Mouse (Mus musculus): ENCODE measurements around the gene Phyhipl. TPM values are rescaled to one million over a fixed set of nuclear protein-coding genes. Genes with fewer than 3 reads are reported as not detected.

Gene Phyhipl
- polyA plus RNA-seq, 1 experiment from 2014 or later = 1.5 TPM

- WGBS = 1% methylated on average over 45 of the region's 48 CpGs
- H3K9ac ChIP-seq (ENCODE audit: low read length) = 0 out of 2 replicates have a peak overlapping the region, but pooled peaks have one; percentile 2
Measured at GRCm38 (mm10) chr10:70598516-70599125, 57.1 kb downstream of the Phyhipl start.

GRCm38 (mm10) chr10:70598081-70598515, 57.7 kb downstream of the Phyhipl start:
- Histone ChIP-seq H3K4me2 (ENCODE audit: low read depth, low read length) (peak overlapping the region; percentile 91), H3K27me3 (ENCODE audit: control insufficient read depth, insufficient read depth, low read depth, low read length) (peaks cover 27% of the 10 kb centered on the region), H3K9me3 (ENCODE audit: control insufficient read depth, low read length) (no peaks in the 10 kb centered on the region), H3K36me3 (ENCODE audit: control insufficient read depth, insufficient read depth, low read length) (no peaks in the 10 kb centered on the region), H3K4me3 (ENCODE audit: low read length) (peak overlapping the region; percentile 64), H3K4me1 (replicated peaks; ENCODE audit: control insufficient read depth, insufficient read depth, low read length) (peaks cover 11% of the 10 kb centered on the region), H3K9ac (ENCODE audit: low read length) (no peak overlapping the region), H3K27ac (ENCODE audit: low read length) (no peak overlapping the region)
- ATAC-seq (ENCODE audit: low read depth) = no peak; the same call in 1 of the 2 replicates
- 21% methylated on average over 10 of the region's 10 CpGs for WGBS

More at GRCm38 (mm10) chr10:70598516-70599125, 57.1 kb downstream of the Phyhipl start:
- Histone ChIP-seq H3K4me1 (replicated peaks; ENCODE audit: control insufficient read depth, insufficient read depth, low read length) (peaks cover 11% of the 10 kb centered on the region), H3K9me3 (ENCODE audit: control insufficient read depth, low read length) (no peaks in the 10 kb centered on the region), H3K27ac (ENCODE audit: low read length) (no peak overlapping the region), H3K4me3 (ENCODE audit: low read length) (peak overlapping the region; percentile 64), H3K27me3 (ENCODE audit: control insufficient read depth, insufficient read depth, low read depth, low read length) (peaks cover 27% of the 10 kb centered on the region), H3K4me2 (ENCODE audit: low read depth, low read length) (peak overlapping the region; percentile 91), H3K36me3 (ENCODE audit: control insufficient read depth, insufficient read depth, low read length) (no peaks in the 10 kb centered on the region)
- ATAC-seq (ENCODE audit: low read depth) = peak; percentile 39

DNA sequence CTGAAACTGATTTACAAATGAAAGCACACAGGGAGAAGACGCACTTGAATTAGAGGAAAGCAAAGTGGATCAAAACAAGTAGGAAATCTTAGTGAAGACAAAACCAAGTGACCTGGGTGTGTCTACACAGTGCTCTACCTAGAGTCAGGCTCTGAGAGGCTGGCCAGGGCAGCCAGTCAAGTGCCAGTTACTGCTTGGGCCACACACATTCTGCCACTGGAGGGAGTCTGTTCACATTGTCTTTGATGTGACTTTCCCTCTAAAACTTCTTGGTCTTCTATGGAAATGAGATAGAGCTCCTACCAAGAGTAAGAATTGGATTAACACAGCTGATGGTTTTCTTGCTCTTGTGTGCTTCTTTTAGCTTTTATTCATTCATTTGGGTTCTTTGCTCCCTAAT, 61.8 kb downstream of the Phyhipl start:
- Histone ChIP-seq H3K27ac (ENCODE audit: low read length) (no peak overlapping the region), H3K4me3 (ENCODE audit: low read length) (no peak overlapping the region), H3K9ac (ENCODE audit: low read length) (no peak overlapping the region), H3K27me3 (ENCODE audit: control insufficient read depth, insufficient read depth, low read depth, low read length) (peaks cover 10% of the 10 kb centered on the region), H3K36me3 (ENCODE audit: control insufficient read depth, insufficient read depth, low read length) (no peaks in the 10 kb centered on the region), H3K9me3 (ENCODE audit: control insufficient read depth, low read length) (no peaks in the 10 kb centered on the region), H3K4me2 (ENCODE audit: low read depth, low read length) (no peak overlapping the region), H3K4me1 (replicated peaks; ENCODE audit: control insufficient read depth, insufficient read depth, low read length) (peaks cover 7% of the 10 kb centered on the region)
- 59% methylated on average over 1 of the region's 1 CpGs for WGBS
- no peak for ATAC-seq (ENCODE audit: low read depth)

GRCm38 (mm10) chr10:70586876-70587405, 68.8 kb downstream of the Phyhipl start:
- no peak for ATAC-seq (ENCODE audit: low read depth)
- Histone ChIP-seq H3K4me2 (ENCODE audit: low read depth, low read length) (no peak overlapping the region), H3K27ac (ENCODE audit: low read length) (no peak overlapping the region), H3K4me1 (replicated peaks; ENCODE audit: control insufficient read depth, insufficient read depth, low read length) (0 out of 2 replicates have a peak, but pooled peaks cover under 1% of the 10 kb centered on the region), H3K27me3 (ENCODE audit: control insufficient read depth, insufficient read depth, low read depth, low read length) (no peaks in the 10 kb centered on the region), H3K9ac (ENCODE audit: low read length) (no peak overlapping the region), H3K9me3 (ENCODE audit: control insufficient read depth, low read length) (no peaks in the 10 kb centered on the region), H3K4me3 (ENCODE audit: low read length) (no peak overlapping the region), H3K36me3 (ENCODE audit: control insufficient read depth, insufficient read depth, low read length) (no peaks in the 10 kb centered on the region)
- 79% methylated on average over 3 of the region's 3 CpGs for WGBS

GRCm38 (mm10) chr10:70584171-70584570, 71.6 kb downstream of the Phyhipl start:
- WGBS = 83% methylated on average over 1 of the region's 1 CpGs
- ATAC-seq (ENCODE audit: low read depth) = no peak

GRCm38 (mm10) chr10:70581556-70582211, 74.1 kb downstream of the Phyhipl start:
- peak; percentile 45; the same call in 1 of the 2 replicates for ATAC-seq (ENCODE audit: low read depth)
- no peak overlapping the region for H3K27ac ChIP-seq (ENCODE audit: low read length)

More at GRCm38 (mm10) chr10:70584171-70584570, 71.6 kb downstream of the Phyhipl start:
- Histone ChIP-seq H3K36me3 (ENCODE audit: control insufficient read depth, insufficient read depth, low read length) (no peaks in the 10 kb centered on the region), H3K4me1 (replicated peaks; ENCODE audit: control insufficient read depth, insufficient read depth, low read length) (0 out of 2 replicates have a peak, but pooled peaks cover 4% of the 10 kb centered on the region), H3K4me2 (ENCODE audit: low read depth, low read length) (no peak overlapping the region), H3K27ac (ENCODE audit: low read length) (no peak overlapping the region), H3K9me3 (ENCODE audit: control insufficient read depth, low read length) (no peaks in the 10 kb centered on the region), H3K27me3 (ENCODE audit: control insufficient read depth, insufficient read depth, low read depth, low read length) (no peaks in the 10 kb centered on the region), H3K4me3 (ENCODE audit: low read length) (no peak overlapping the region), H3K9ac (ENCODE audit: low read length) (no peak overlapping the region)

GRCm38 (mm10) chr10:70563636-70564035, 92.1 kb downstream of the Phyhipl start:
- 21% methylated on average over 3 of the region's 3 CpGs for WGBS
- no peak overlapping the region for H3K4me2 ChIP-seq (ENCODE audit: low read depth, low read length)
- H3K27ac ChIP-seq (ENCODE audit: low read length) = no peak overlapping the region
- H3K9ac ChIP-seq (ENCODE audit: low read length) = no peak overlapping the region
- no peaks in the 10 kb centered on the region for H3K9me3 ChIP-seq (ENCODE audit: control insufficient read depth, low read length)
- ATAC-seq (ENCODE audit: low read depth) = no peak
- H3K27me3 ChIP-seq (ENCODE audit: control insufficient read depth, insufficient read depth, low read depth, low read length) = no peaks in the 10 kb centered on the region
- H3K36me3 ChIP-seq (ENCODE audit: control insufficient read depth, insufficient read depth, low read length) = no peaks in the 10 kb centered on the region
- no peaks in the 10 kb centered on the region for H3K4me1 ChIP-seq (replicated peaks; ENCODE audit: control insufficient read depth, insufficient read depth, low read length)
- H3K4me3 ChIP-seq (ENCODE audit: low read length) = no peak overlapping the region

More at GRCm38 (mm10) chr10:70581556-70582211, 74.1 kb downstream of the Phyhipl start:
- H3K27me3 ChIP-seq (ENCODE audit: control insufficient read depth, insufficient read depth, low read depth, low read length) = no peaks in the 10 kb centered on the region
- no peak overlapping the region for H3K9ac ChIP-seq (ENCODE audit: low read length)
- 26% methylated on average over 7 of the region's 7 CpGs for WGBS
- 0 out of 2 replicates have a peak, but pooled peaks cover 4% of the 10 kb centered on the region for H3K4me1 ChIP-seq (replicated peaks; ENCODE audit: control insufficient read depth, insufficient read depth, low read length)
- H3K4me2 ChIP-seq (ENCODE audit: low read depth, low read length) = no peak overlapping the region
- H3K4me3 ChIP-seq (ENCODE audit: low read length) = no peak overlapping the region
- H3K9me3 ChIP-seq (ENCODE audit: control insufficient read depth, low read length) = no peaks in the 10 kb centered on the region
- H3K36me3 ChIP-seq (ENCODE audit: control insufficient read depth, insufficient read depth, low read length) = no peaks in the 10 kb centered on the region

DNA sequence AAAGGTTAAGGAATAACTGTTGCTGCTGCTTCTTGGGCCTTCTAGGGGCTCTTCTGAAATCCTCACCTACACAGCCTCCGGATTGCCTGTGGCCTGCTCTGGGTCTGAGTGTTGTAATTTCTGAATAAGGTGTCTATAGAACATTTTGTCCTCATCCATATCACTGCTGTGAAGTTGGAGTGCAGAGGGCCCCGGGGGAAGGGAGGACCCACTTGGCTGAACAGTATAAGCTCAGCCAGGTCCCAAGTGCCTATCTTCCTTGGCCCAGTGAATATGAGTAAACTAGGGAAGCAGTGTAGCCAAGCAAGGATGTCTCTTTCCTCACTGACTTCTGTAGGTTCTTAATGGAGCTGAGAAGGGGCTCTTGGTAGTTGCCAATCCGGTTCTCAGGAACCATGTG, 103.2 kb downstream of the Phyhipl start:
- WGBS = 78% methylated on average over 3 of the region's 3 CpGs
- no peak overlapping the region for H3K4me3 ChIP-seq (ENCODE audit: low read length)
- no peaks in the 10 kb centered on the region for H3K4me1 ChIP-seq (replicated peaks; ENCODE audit: control insufficient read depth, insufficient read depth, low read length)
- H3K27me3 ChIP-seq (ENCODE audit: control insufficient read depth, insufficient read depth, low read depth, low read length) = no peaks in the 10 kb centered on the region
- H3K27ac ChIP-seq (ENCODE audit: low read length) = no peak overlapping the region
- no peaks in the 10 kb centered on the region for H3K9me3 ChIP-seq (ENCODE audit: control insufficient read depth, low read length)
- H3K9ac ChIP-seq (ENCODE audit: low read length) = no peak overlapping the region
- ATAC-seq (ENCODE audit: low read depth) = no peak
- no peaks in the 10 kb centered on the region for H3K36me3 ChIP-seq (ENCODE audit: control insufficient read depth, insufficient read depth, low read length)
- no peak overlapping the region for H3K4me2 ChIP-seq (ENCODE audit: low read depth, low read length)

DNA sequence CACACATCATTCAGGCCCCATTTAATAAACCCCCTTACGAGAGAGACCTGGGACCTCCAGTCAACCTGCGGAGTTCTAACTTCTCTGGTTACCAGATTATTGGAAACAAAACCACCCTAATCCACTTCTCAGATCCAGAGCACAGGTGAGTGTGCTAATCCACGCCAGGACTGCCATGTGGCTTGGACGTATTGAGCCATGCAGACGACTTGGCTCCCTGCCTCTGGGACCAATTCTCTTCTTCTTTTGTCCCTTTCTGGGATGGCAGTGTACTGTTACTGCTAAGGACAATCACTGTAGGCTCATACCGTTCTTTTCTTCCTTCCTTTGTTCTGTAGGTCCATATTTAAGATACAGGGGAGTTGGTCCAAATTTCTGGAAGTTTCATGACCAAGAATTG, 112.9 kb downstream of the Phyhipl start:
- no peak for ATAC-seq (ENCODE audit: low read depth)
- Histone ChIP-seq H3K27me3 (ENCODE audit: control insufficient read depth, insufficient read depth, low read depth, low read length) (no peaks in the 10 kb centered on the region), H3K9me3 (ENCODE audit: control insufficient read depth, low read length) (no peaks in the 10 kb centered on the region), H3K4me2 (ENCODE audit: low read depth, low read length) (no peak overlapping the region), H3K4me1 (replicated peaks; ENCODE audit: control insufficient read depth, insufficient read depth, low read length) (no peaks in the 10 kb centered on the region), H3K27ac (ENCODE audit: low read length) (no peak overlapping the region), H3K4me3 (ENCODE audit: low read length) (no peak overlapping the region), H3K9ac (ENCODE audit: low read length) (no peak overlapping the region), H3K36me3 (ENCODE audit: control insufficient read depth, insufficient read depth, low read length) (no peaks in the 10 kb centered on the region)
- 85% methylated on average over 6 of the region's 6 CpGs for WGBS

Measured in lung, embryonic 16.5 days (tissue).